Mouse (Mus musculus): ENCODE data around the gene Gm6502. TPM values are rescaled to one million over a fixed set of nuclear protein-coding genes. Genes with fewer than 3 reads are reported as not detected.
"Not testable (repeated sequence)": the region's sequence is repeated elsewhere in the genome, so short reads cannot be mapped to it uniquely, and the experiment has no call there.

Gm6502 gene
- total RNA-seq (2021), result not detected
- long read RNA-seq, experiment 1, result 0 reads
- long read RNA-seq, experiment 2, result 0 reads

DNA sequence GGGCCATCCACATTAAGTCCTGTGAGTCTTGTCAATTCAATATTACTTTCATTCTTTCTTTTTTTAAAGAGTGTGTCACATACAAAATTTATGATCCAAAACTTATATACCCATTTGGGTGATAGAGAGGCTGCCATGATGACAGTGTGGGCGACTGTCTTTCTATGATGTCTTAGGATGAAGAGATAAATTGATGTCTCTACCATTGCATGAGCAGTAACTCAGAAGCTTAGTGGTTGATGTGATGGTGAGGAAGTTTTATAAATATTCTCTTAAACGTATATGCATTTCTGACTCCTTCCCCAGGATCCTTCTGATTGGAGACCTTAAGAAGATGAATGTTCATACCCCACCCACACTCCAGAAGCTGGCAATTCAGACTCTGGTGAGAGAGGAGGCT, at the start of gene Gm6502:
Gene Gm6502 (plus strand): TSS at position 301 of the 400 bp plus-strand sequence.
- intact Hi-C loops (cut with DNase I); DNase-seq: not testable (repeated sequence)

DNA sequence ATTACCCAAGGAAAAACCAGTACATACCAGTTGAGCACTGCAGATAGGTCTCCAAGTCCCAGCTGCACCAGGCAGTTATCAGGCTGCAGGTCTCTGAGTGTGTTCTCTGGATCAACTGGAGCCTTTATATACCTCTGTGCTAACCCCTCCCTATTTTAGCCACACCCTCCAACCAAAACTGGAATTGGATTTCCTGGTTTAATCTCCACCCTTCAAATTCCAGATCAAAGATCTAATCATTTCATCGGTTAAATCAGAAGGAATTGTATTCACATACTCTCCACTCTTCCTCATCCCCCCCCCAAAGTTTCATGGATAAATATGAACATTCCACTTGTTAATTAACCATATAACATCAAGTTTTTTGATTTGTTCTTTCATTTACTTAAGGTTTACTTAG, 7.5 kb upstream of the Gm6502 start, which contains the start of gene A430089I19Rik:
Gene A430089I19Rik (minus strand): TSS at position 101 of the 400 bp plus-strand sequence.
- DNase-seq; intact Hi-C loops (cut with DNase I): not testable (repeated sequence)

DNA sequence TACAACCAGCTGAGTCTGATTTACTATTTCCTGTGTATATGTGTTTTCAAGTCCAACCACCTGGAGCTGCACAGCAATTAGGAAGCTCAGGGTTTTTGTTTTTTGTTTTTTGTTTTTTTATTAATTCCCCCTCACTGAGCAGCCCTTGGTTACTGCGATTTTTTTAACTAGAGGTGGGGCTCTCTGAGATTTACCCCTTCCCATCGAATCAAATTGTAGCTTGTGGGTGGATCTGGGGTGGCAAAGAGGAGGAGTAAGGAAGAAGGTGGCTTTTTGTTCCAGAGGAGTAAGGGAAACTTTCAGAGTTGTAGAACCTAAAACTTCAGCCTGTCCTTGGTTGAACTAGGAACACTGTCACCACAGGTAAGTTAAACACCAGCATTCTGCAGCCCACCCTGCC, 25.2 kb downstream of the Gm6502 start, which contains the start of gene AA792892:
Gene AA792892 (plus strand): TSS at position 301 of the 400 bp plus-strand sequence.
- DNase-seq, result not testable (repeated sequence)

More for the DNA sequence above, 25.2 kb downstream of the Gm6502 start, which contains the start of gene AA792892:
- intact Hi-C loops (cut with DNase I), result not testable (repeated sequence)

Other genes starting within 250 kb of the Gm6502 start
- gene BC061212, start 243.9 kb upstream of the Gm6502 start, total RNA-seq (2021), result not detected
- not detected for gene Gm6351, start 238.1 kb upstream of the Gm6502 start, total RNA-seq (2021)
- not detected for gene Gm3106, start 96.4 kb upstream of the Gm6502 start, total RNA-seq (2021)
- not detected for gene A430089I19Rik, start 7.6 kb upstream of the Gm6502 start, total RNA-seq (2021)
- gene AA792892, start 25.3 kb downstream of the Gm6502 start, total RNA-seq (2021), result not detected
- gene Gm7682, start 131.3 kb downstream of the Gm6502 start, total RNA-seq (2021), result not detected
- not detected for gene Gm3139, start 211.9 kb downstream of the Gm6502 start, total RNA-seq (2021)

Data from gastrocnemius, postnatal 36 days (tissue).